Mouse (Mus musculus): ENCODE measurements around the gene Timm22. TPM values are rescaled to one million over a fixed set of nuclear protein-coding genes. Genes with fewer than 3 reads are reported as not detected.

Gene Timm22
- total RNA-seq, 1 experiment: 72.1 TPM

DNA sequence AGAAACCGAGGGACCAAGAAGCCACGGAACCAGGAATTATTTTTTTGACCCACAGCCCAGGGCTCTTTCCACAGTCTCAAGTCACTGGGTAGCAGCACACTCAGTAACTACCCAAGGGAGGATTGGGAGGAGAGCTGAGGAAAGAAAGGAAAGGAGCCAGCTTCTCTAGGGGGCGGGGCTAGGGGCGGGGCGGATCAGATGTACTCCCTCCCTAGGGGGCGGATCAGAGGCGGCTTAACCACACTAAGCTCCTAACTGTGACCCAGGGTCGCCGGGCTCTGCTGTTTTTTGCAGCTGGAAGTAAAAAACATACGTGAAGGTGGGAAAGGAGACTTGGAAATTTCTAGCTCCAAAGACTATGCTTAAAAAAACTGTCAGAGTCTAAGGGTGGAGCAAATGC, 39.5 kb downstream of the Timm22 start:
- DNase-seq (ENCODE audit: low read depth, low spot score): peak; percentile 62
- H3K9me3 ChIP-seq (ENCODE audit: control insufficient read depth, insufficient read depth, low read depth, low read length): no peaks in the 10 kb centered on the region
- H3K27ac ChIP-seq (ENCODE audit: insufficient read depth, low read depth, low read length, poor library complexity, severe bottlenecking): no peak overlapping the region
- H3K36me3 ChIP-seq (ENCODE audit: control insufficient read depth, insufficient read depth, low read length, poor library complexity, severe bottlenecking): peaks cover 11% of the 10 kb centered on the region; the same call in 1 of the 2 replicates
- H3K4me1 ChIP-seq (ENCODE audit: control insufficient read depth in 2 of 2, insufficient read depth in 2 of 2, low read length in 2 of 2, poor library complexity in 1 of 2): peaks cover 4 to 25% of the 10 kb centered on the region in 2 experiments; a peak in 3 of 4 replicates
- H3K4me3 ChIP-seq (ENCODE audit: insufficient read depth in 1 of 2, low read depth in 1 of 2, low read length in 2 of 2, poor library complexity in 1 of 2, severe bottlenecking in 1 of 2): no peak overlapping the region
- in situ Hi-C loops (cut with MboI; ENCODE audit: low sequenced_read_pairs in 2 of 2, unreplicated experiment in 2 of 2): no loop called here
- TF ChIP-seq ZNF384 (IDR thresholded peaks at IDR 0.05; ENCODE audit: low read depth, low read length) (no peak), CHD2 (IDR thresholded peaks at IDR 0.05; ENCODE audit: low read depth, low read length) (no peak), ZC3H11A (IDR thresholded peaks at IDR 0.05; ENCODE audit: borderline replicate concordance, low read depth, low read length) (no peak), MAFK (IDR thresholded peaks at IDR 0.05; ENCODE audit: insufficient read depth, low read depth, low read length) (no peak), HCFC1 (IDR thresholded peaks at IDR 0.05; ENCODE audit: borderline replicate concordance, insufficient read depth, low read length) (no peak)
- no peak overlapping the region for H3K9ac ChIP-seq (ENCODE audit: insufficient read depth, low read depth, low read length, poor library complexity, severe bottlenecking)

DNA sequence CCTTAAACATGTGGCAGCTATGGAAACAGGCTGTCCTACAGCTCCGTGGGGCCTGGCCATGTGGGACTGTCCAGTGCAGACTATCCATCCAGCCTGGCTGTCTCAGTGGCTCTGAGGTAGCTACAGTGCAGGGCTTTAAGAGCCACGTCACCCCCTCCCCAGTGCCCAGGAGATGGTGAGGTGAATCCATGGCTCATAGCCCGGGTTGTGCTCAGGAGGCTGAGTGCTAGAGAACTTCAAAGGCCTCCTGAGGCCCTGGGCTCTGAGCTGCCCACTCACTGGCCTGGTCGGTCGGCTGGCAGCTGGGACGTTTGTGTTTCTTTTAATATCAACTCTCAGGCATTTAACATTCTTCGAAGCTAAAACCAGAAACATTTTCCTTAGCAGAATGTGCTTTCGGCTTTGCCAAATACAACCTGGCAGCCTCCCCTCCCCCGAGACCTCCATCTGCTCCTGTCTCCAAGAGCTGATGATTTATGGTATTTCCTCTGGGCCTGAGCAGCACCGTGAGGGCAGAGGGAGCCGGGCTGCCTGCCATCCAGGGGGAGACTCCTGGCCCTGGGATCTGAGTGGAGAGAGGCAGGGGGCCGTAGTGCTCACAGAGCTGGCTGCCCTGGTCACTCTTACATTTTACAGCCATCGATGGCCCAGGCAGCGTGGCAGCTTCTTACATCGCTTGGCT, 42.9 kb downstream of the Timm22 start:
- DNase-seq (ENCODE audit: low read depth, low spot score): no peak
- Histone ChIP-seq H3K36me3 (ENCODE audit: control insufficient read depth, insufficient read depth, low read length, poor library complexity, severe bottlenecking) (peaks cover 30% of the 10 kb centered on the region), H3K4me1 (ENCODE audit: control insufficient read depth in 2 of 2, insufficient read depth in 2 of 2, low read length in 2 of 2, poor library complexity in 1 of 2) (peaks cover 4 to 15% of the 10 kb centered on the region in 2 experiments; a peak in 3 of 4 replicates), H3K27ac (ENCODE audit: insufficient read depth, low read depth, low read length, poor library complexity, severe bottlenecking) (no peak overlapping the region), H3K4me3 (ENCODE audit: insufficient read depth in 1 of 2, low read depth in 1 of 2, low read length in 2 of 2, poor library complexity in 1 of 2, severe bottlenecking in 1 of 2) (no peak overlapping the region), H3K9me3 (ENCODE audit: control insufficient read depth, insufficient read depth, low read depth, low read length) (no peaks in the 10 kb centered on the region), H3K9ac (ENCODE audit: insufficient read depth, low read depth, low read length, poor library complexity, severe bottlenecking) (no peak overlapping the region)
- TF ChIP-seq ZNF384 (IDR thresholded peaks at IDR 0.05; ENCODE audit: low read depth, low read length) (no peak), CHD2 (IDR thresholded peaks at IDR 0.05; ENCODE audit: low read depth, low read length) (no peak), HCFC1 (IDR thresholded peaks at IDR 0.05; ENCODE audit: borderline replicate concordance, insufficient read depth, low read length) (no peak), MAFK (IDR thresholded peaks at IDR 0.05; ENCODE audit: insufficient read depth, low read depth, low read length) (no peak), ZC3H11A (IDR thresholded peaks at IDR 0.05; ENCODE audit: borderline replicate concordance, low read depth, low read length) (no peak)
- in situ Hi-C loops (cut with MboI; ENCODE audit: low sequenced_read_pairs in 2 of 2, unreplicated experiment in 2 of 2): no loop called here

DNA sequence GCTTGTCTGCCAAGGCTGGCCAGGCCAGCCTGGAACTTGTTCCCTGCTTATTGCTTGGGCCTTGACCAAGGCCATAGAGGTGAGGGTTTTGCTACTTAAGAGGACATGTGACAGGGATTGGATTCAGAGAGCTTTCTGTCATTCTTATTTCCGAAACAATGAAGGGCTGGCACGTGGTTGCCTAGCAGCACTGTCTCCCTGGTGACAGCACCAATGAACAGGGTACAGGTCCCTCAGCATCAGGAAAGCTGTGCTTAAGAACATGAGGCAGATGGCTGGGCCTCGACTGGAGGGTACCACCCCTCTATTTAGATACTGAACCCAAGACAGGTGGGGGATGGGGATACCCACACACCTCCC, 43.4 kb downstream of the Timm22 start:
- no peak overlapping the region for H3K9ac ChIP-seq (ENCODE audit: insufficient read depth, low read depth, low read length, poor library complexity, severe bottlenecking)
- H3K4me3 ChIP-seq (ENCODE audit: insufficient read depth in 1 of 2, low read depth in 1 of 2, low read length in 2 of 2, poor library complexity in 1 of 2, severe bottlenecking in 1 of 2): no peak overlapping the region
- TF ChIP-seq HCFC1 (IDR thresholded peaks at IDR 0.05; ENCODE audit: borderline replicate concordance, insufficient read depth, low read length): no peak
- TF ChIP-seq MAFK (IDR thresholded peaks at IDR 0.05; ENCODE audit: insufficient read depth, low read depth, low read length): no peak
- TF ChIP-seq ZNF384 (IDR thresholded peaks at IDR 0.05; ENCODE audit: low read depth, low read length): no peak
- TF ChIP-seq ZC3H11A (IDR thresholded peaks at IDR 0.05; ENCODE audit: borderline replicate concordance, low read depth, low read length): no peak
- no peak for TF ChIP-seq CHD2 (IDR thresholded peaks at IDR 0.05; ENCODE audit: low read depth, low read length)
- no peaks in the 10 kb centered on the region for H3K9me3 ChIP-seq (ENCODE audit: control insufficient read depth, insufficient read depth, low read depth, low read length)
- peaks cover 4 to 15% of the 10 kb centered on the region in 2 experiments; a peak in 3 of 4 replicates for H3K4me1 ChIP-seq (ENCODE audit: control insufficient read depth in 2 of 2, insufficient read depth in 2 of 2, low read length in 2 of 2, poor library complexity in 1 of 2)
- H3K27ac ChIP-seq (ENCODE audit: insufficient read depth, low read depth, low read length, poor library complexity, severe bottlenecking): no peak overlapping the region
- peaks cover 33% of the 10 kb centered on the region for H3K36me3 ChIP-seq (ENCODE audit: control insufficient read depth, insufficient read depth, low read length, poor library complexity, severe bottlenecking)
- DNase-seq (ENCODE audit: low read depth, low spot score): no peak
- in situ Hi-C loops (cut with MboI; ENCODE audit: low sequenced_read_pairs in 2 of 2, unreplicated experiment in 2 of 2): no loop called here

- peak; percentile 62 for DNase-seq (ENCODE audit: low read depth, low spot score)
- in situ Hi-C loops (cut with MboI; ENCODE audit: low sequenced_read_pairs in 2 of 2, unreplicated experiment in 2 of 2): no loop called here
- TF ChIP-seq ZC3H11A (IDR thresholded peaks at IDR 0.05; ENCODE audit: borderline replicate concordance, low read depth, low read length) (peak; percentile 14; the same call in 1 of the 2 replicates), ZNF384 (IDR thresholded peaks at IDR 0.05; ENCODE audit: low read depth, low read length) (no peak)
- Histone ChIP-seq H3K27ac (ENCODE audit: insufficient read depth, low read depth, low read length, poor library complexity, severe bottlenecking) (no peak overlapping the region), H3K9ac (ENCODE audit: insufficient read depth, low read depth, low read length, poor library complexity, severe bottlenecking) (no peak overlapping the region), H3K4me3 (ENCODE audit: insufficient read depth in 1 of 2, low read depth in 1 of 2, low read length in 2 of 2, poor library complexity in 1 of 2, severe bottlenecking in 1 of 2) (no peak overlapping the region), H3K9me3 (ENCODE audit: control insufficient read depth, insufficient read depth, low read depth, low read length) (no peaks in the 10 kb centered on the region), H3K36me3 (ENCODE audit: control insufficient read depth, insufficient read depth, low read length, poor library complexity, severe bottlenecking) (peaks cover 43% of the 10 kb centered on the region), H3K4me1 (ENCODE audit: control insufficient read depth in 2 of 2, insufficient read depth in 2 of 2, low read length in 2 of 2, poor library complexity in 1 of 2) (peaks cover 0 to 9% of the 10 kb centered on the region in 2 experiments; a peak in 1 of 4 replicates)
Observed at GRCm38 (mm10) chr11:76454492-76454891, 47.7 kb downstream of the Timm22 start.
